Mouse (Mus musculus) stomach, postnatal 0 days (tissue): ENCODE measurements around the gene Tceal9. TPM values are rescaled to one million over a fixed set of nuclear protein-coding genes. Genes with fewer than 3 reads are reported as not detected.

Experiments used
- ATAC-seq: fragments of 200-750 bp; cut with Nextera tagmentation; 2 replicates; pipeline ENCODE4 v1.8.0; 2017; ENCODE audit not compliant: low FRiP score, low TSS enrichment
- DNase-seq: peaks from one replicate; pipeline ENCODE4 v3.0.0-alpha.2; 2016; ENCODE audit warnings: low spot score
- H3K27ac ChIP-seq: fragments of 300-500 bp; sonication (generic); replicated peaks from 2 replicates; pipeline ENCODE4 v1.5.1; 2014; ENCODE audit warnings: mild to moderate bottlenecking, control low read depth
- H3K27me3 ChIP-seq: fragments of 300-500 bp; sonication (generic); 2 replicates; pipeline ENCODE4 v1.6.1; 2014; ENCODE audit warnings: low read length; ENCODE audit not compliant: control insufficient read depth, insufficient read depth
- H3K36me3 ChIP-seq: fragments of 300-500 bp; sonication (generic); 2 replicates; pipeline ENCODE4 v1.6.1; 2014; ENCODE audit warnings: low read length, mixed read lengths; ENCODE audit not compliant: control insufficient read depth, insufficient read depth
- H3K4me1 ChIP-seq: fragments of 300-500 bp; sonication (generic); replicated peaks from 2 replicates; pipeline ENCODE4 v1.6.1; 2014; ENCODE audit warnings: antibody characterized with exemption; ENCODE audit not compliant: control insufficient read depth, insufficient read depth
- H3K4me2 ChIP-seq: fragments of 300-500 bp; sonication (generic); replicated peaks from 2 replicates; pipeline ENCODE4 v1.6.1; 2014; ENCODE audit warnings: low read depth, mild to moderate bottlenecking, control low read depth, moderate library complexity
- H3K4me3 ChIP-seq: fragments of 300-500 bp; sonication (generic); 2 replicates; pipeline ENCODE4 v1.5.1; 2014; ENCODE audit warnings: low read depth, low read length, control low read depth
- H3K9ac ChIP-seq: fragments of 300-500 bp; sonication (generic); 2 replicates; pipeline ENCODE4 v1.6.1; 2014; ENCODE audit warnings: mild to moderate bottlenecking, low read length, control low read depth, mixed read lengths
- H3K9me3 ChIP-seq: fragments of 300-500 bp; sonication (generic); 2 replicates; pipeline ENCODE4 v1.6.1; 2016; ENCODE audit warnings: low read length; ENCODE audit not compliant: control insufficient read depth
- CTCF ChIP-seq: IDR thresholded peaks from 2 replicates; pipeline ENCODE4 v1.5.1; 2016; ENCODE audit warnings: antibody characterized with exemption, low read depth, mild to moderate bottlenecking, moderate library complexity
- EP300 ChIP-seq: optimal IDR thresholded peaks from 2 replicates; pipeline ENCODE3; 2016; ENCODE audit warnings: antibody characterized with exemption
- whole genome bisulfite sequencing: fragments of 180-500 bp; shearing (Covaris S2); extraction: QIAGEN DNeasy Blood & Tissue Kit; methylation state at CpG from one replicate; pipeline ENCODE4 v1.1.7; 2014; 5-methylcytosine and 5-hydroxymethylcytosine counted together
- polyA plus RNA-seq: library from polyadenylated mRNA; unstranded; fragments of >200 nt; fragmentation: Nextera tagmentation; extraction: Ambion mirVana; gene quantifications from 2 replicates; pipeline ENCODE4 v1.2.1, GENCODE M21; 2015

The Tceal9 gene
- polyA plus RNA-seq, 1 experiment from 2014 or later: 344 TPM

- Histone ChIP-seq H3K27me3 (no peaks in the 10 kb centered on the region), H3K36me3 (no peaks in the 10 kb centered on the region), H3K27ac (no peak overlapping the region), H3K4me3 (no peak overlapping the region), H3K9me3 (no peaks in the 10 kb centered on the region), H3K9ac (no peak overlapping the region), H3K4me2 (no peak overlapping the region), H3K4me1 (no peaks in the 10 kb centered on the region)
- WGBS: 68% methylated on average over 2 of the region's 2 CpGs
- TF ChIP-seq CTCF (no peak), EP300 (no peak)
- no peak for DNase-seq
- ATAC-seq: no peak
Measured at GRCm38 (mm10) chrX:136243181-136243580, 1.7 kb upstream of the Tceal9 start.

GRCm38 (mm10) chrX:136245521-136246071 is 717 bp downstream of the Tceal9 start:
- no peaks in the 10 kb centered on the region for H3K27me3 ChIP-seq
- peak; percentile 66 for ATAC-seq
- H3K4me3 ChIP-seq: peak overlapping the region; percentile 54
- H3K4me1 ChIP-seq: no peaks in the 10 kb centered on the region
- peak overlapping the region; percentile 73 for H3K27ac ChIP-seq
- peak overlapping the region; percentile 64 for H3K9ac ChIP-seq
- no peaks in the 10 kb centered on the region for H3K9me3 ChIP-seq
- peak; percentile 49 for DNase-seq
- H3K4me2 ChIP-seq: peak overlapping the region; percentile 53
- H3K36me3 ChIP-seq: no peaks in the 10 kb centered on the region
- 18% methylated on average over 11 of the region's 15 CpGs for WGBS
- TF ChIP-seq EP300 (no peak), CTCF (no peak)

GRCm38 (mm10) chrX:136248811-136249210 is 3.9 kb downstream of the Tceal9 start:
- H3K9ac ChIP-seq: no peak overlapping the region
- H3K36me3 ChIP-seq: no peaks in the 10 kb centered on the region
- H3K27me3 ChIP-seq: no peaks in the 10 kb centered on the region
- no peak for ATAC-seq
- H3K4me3 ChIP-seq: no peak overlapping the region
- 37% methylated on average over 6 of the region's 6 CpGs for WGBS
- no peaks in the 10 kb centered on the region for H3K9me3 ChIP-seq
- no peak overlapping the region for H3K27ac ChIP-seq
- H3K4me2 ChIP-seq: no peak overlapping the region
- TF ChIP-seq EP300 (no peak), CTCF (no peak)
- H3K4me1 ChIP-seq: no peaks in the 10 kb centered on the region
- no peak for DNase-seq

- Histone ChIP-seq H3K36me3 (no peaks in the 10 kb centered on the region), H3K4me2 (no peak overlapping the region), H3K9me3 (no peaks in the 10 kb centered on the region), H3K4me1 (no peaks in the 10 kb centered on the region), H3K4me3 (no peak overlapping the region), H3K27ac (no peak overlapping the region), H3K9ac (no peak overlapping the region), H3K27me3 (no peaks in the 10 kb centered on the region)
- 40% methylated on average over 7 of the region's 7 CpGs for WGBS
- ATAC-seq: no peak
- TF ChIP-seq CTCF (no peak), EP300 (no peak)
- DNase-seq: no peak
Measured at GRCm38 (mm10) chrX:136249671-136250070, 4.8 kb downstream of the Tceal9 start.

DNA sequence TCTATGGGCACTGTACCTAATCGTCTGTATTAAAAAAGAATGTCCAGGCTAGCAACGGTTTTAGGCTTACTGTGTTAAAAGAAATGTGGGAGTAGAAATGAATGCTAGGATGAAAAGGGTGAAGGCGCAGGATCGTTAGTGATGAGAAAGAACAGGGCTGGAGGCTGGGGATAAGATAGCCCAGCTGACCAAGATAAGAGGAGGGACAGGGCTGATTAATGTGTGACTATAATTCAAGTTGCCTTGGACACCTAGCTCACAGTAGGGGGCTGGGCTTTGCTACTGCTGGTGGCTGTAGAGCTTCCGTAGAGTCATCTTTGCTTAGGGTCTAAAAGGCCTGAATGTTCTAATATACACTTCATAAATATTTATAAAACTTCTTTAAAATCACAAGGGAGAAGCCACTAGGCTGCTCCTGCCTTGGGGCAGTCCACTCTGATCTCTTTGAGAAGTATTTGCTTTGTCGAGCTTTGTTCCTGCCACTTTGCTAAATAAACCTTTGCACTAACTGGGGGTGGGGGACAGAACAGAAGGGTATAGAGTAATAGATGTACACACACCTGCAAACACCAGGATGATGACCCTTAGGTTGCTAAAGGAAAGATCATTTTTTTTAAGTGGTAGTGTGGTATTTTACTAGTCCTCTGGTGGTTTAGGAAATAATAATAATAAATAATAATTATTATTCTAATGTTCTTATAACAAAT is 7.3 kb downstream of the Tceal9 start:
- no peaks in the 10 kb centered on the region for H3K27me3 ChIP-seq
- no peak overlapping the region for H3K4me3 ChIP-seq
- DNase-seq (no peak), ATAC-seq (no peak)
- no peaks in the 10 kb centered on the region for H3K36me3 ChIP-seq
- H3K9me3 ChIP-seq: no peaks in the 10 kb centered on the region
- H3K9ac ChIP-seq: no peak overlapping the region
- 44% methylated on average over 6 of the region's 6 CpGs for WGBS
- H3K4me1 ChIP-seq: no peaks in the 10 kb centered on the region
- H3K27ac ChIP-seq: no peak overlapping the region
- no peak overlapping the region for H3K4me2 ChIP-seq
- TF ChIP-seq CTCF: no peak
- TF ChIP-seq EP300: no peak

DNA sequence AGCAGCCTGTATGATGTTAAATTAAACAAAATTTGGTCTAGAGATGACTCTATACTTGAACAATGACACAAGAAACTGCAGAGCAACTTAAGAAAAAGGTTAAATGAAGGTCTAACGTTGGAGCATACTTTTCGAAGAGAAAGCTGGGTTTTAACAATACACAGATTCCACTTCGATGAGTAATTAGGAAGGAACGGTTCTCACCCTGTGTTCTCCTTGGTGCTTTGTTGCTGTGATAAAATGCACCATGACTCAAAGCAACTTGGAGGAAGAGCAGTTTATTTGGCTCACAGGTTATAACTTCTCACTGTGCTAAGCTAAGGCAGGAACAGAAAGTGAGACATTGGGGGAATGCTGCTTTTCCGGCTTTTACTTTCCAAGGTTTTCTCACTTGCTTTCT is 22.8 kb downstream of the Tceal9 start:
- 51% methylated on average over 5 of the region's 5 CpGs for WGBS
- no peaks in the 10 kb centered on the region for H3K27me3 ChIP-seq
- TF ChIP-seq CTCF (no peak), EP300 (no peak)
- no peak overlapping the region for H3K4me3 ChIP-seq
- ATAC-seq (no peak), DNase-seq (no peak)
- no peak overlapping the region for H3K27ac ChIP-seq
- H3K36me3 ChIP-seq: no peaks in the 10 kb centered on the region
- H3K4me1 ChIP-seq: no peaks in the 10 kb centered on the region
- H3K9ac ChIP-seq: no peak overlapping the region
- H3K4me2 ChIP-seq: no peak overlapping the region
- H3K9me3 ChIP-seq: no peaks in the 10 kb centered on the region
